Mouse (Mus musculus) kidney, postnatal 36 days (tissue): ENCODE data around the gene Myt1l.
A peak's percentile ranks its signal among the peaks of the same experiment; 100 is the strongest.

Source experiments
- DNase-seq, 2 experiments: peaks; one replicate each; pipeline ENCODE4 v3.0.0; 2021 to 2022; ENCODE audit warnings: mixed read lengths in 2 of 2

Gene Myt1l

DNA sequence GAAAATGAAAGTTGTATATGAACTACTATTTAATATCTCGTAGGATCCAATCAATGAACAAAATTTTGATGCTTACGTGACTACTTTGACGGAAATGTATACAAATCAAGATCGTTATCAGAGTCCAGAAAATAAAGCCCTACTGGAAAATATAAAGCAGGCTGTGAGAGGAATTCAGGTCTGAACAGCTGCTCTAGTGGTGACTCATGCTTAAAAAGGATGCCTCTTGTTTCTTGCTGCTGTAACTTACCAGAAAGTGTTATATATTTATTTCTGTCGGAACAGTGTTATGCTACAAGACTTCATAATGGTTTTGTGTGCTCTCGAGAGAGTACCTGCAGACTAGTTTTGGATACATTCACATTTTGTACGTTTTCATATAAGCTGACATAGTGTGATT is 392.1 kb downstream of the Myt1l start:
- no peak for DNase-seq

DNA sequence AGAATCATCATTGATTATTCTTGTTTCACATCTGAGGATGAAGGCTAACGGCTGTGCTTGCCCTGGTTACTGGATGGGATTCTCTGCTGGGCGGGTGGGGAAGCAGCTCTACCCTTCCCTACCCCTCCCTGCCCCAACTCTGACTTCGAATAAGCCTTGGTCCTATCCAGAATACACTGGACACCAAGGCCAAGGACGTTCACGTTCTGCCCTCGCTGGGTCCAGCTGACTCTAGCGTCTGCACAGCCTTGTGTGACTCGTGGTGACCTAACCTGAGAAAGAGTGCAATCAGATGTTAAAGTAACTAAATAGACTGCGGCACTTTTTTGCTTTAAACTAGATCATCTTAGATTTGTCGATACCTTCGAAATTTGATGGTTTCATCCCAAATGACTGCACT is 393.3 kb downstream of the Myt1l start:
- no peak for DNase-seq

DNA sequence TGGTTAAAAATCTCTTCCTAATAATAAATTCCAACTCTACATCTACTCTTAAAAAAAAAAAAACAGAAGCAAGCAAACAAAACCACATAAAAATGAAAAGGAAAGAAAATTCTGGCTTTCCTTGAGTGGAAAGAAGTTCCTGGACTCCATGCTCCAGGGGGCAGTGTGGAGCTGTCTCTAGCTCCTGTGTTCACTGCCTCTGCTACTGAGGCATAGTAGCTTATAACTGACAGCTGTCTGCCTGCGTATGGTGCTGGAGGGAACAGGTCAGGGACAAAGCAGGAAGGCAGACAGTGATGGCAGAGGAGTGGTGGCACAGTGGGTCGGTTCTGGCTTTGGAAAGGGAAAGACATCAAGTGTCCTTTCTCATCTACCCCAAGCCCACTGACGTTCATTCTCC is 398.7 kb downstream of the Myt1l start:
- DNase-seq: peak; percentile 59 to 91

DNA sequence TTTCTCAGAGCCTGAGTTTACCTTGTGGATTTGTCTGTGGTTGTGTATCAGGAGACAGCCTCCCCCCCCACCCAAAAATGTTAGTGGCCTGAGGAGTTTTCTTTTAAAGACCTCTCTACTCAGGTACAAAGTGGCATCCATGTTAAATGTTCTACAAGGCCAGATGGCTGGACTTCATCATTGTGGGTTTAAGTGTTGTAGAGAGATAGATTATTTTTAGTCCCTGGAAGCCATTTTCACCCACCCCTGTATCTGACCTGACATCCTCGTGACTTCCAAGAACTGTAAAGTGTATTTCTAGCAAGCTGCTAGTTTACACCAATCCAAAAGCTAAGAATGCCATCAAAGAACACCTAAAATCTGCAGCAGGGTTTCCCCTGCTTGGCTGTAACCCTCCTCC is 402.4 kb downstream of the Myt1l start:
- DNase-seq: no peak

DNA sequence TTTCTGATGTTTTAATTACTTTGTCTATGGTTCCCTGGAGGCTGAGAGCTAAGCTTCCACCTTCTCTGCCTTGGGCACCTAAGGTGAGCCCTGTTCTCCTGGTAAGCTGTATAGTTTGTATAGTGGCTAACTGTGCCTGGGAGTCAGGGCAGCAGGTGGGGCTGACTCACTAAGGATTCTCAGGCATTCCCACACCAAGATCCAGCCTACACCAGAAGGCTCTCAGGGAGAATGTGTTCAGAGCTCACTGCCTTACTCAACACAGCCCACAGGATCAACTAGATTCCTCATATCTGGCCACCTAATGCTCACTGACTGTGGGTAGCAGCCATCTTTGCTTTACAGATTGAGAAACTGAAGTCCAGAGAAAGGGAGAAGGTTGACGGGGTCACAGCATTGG is 404.8 kb downstream of the Myt1l start:
- DNase-seq: no peak

- no peak for DNase-seq
These were observed 405.3 kb downstream of the Myt1l start for GRCm38 (mm10) chr12:29933501-29933900.

GRCm38 (mm10) chr12:29934120-29934581 is 406.0 kb downstream of the Myt1l start:
- DNase-seq: no peak

- DNase-seq: no peak
These were observed 409.1 kb downstream of the Myt1l start, which contains the start of gene Pxdn for GRCm38 (mm10) chr12:29937308-29937707. Gene Pxdn, plus strand, starts transcription at chr12:29937608.

GRCm38 (mm10) chr12:29937851-29938375 is 409.7 kb downstream of the Myt1l start:
- peak; percentile 40 to 82 for DNase-seq

DNA sequence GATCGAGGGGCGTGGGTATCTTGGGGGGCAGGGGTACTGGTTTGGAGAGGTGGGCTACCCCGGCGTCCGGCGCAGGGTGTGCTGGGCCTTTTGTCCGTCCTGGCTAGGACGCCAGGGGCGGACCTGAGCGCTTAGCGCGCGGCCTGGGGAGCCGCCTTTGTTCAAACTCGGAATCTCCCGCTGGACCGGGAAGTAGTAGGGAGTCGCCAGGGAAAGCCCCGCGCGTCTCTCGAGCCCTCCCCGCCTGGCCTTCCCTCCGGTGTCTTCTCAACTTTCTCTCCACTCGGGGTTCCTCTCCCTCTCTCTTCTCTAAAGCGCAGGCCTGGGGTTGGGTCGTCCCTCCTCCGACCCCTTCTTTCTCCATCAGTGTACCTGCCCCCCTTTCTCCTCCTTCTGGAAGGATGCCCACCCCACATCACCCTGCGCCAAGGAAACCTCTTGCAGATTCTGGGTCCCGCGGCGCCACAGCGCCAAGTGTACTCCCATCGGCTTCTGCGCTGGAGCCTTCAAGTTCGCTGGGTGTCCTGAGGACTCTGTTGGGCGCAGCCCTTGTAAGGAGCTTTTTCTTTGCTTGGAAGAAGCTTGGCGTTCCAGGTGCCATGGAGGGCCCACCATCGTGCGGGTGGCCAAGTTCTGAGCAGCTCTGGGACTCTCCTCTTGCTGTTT is 410.3 kb downstream of the Myt1l start:
- peak; percentile 65 to 76 for DNase-seq

DNA sequence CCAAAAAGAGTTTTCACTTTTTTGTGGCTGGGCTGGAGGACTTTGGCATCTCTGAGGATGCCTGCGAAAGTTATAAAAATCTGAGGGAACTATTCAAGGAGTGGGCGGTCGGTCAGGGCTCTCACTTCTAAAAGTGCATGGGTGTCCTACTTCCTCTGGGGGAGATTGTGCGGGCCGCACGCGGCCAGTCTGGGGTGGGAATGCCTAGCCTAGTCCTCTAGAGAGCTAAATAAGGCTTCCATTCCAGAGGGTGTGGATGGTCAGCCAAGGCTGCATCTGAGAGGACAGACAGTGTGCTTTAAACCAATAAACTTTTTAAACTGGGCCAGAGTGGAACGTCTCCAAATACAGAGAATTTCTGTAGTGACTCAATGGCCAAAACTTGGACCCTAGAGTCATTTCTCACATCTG is 411.1 kb downstream of the Myt1l start:
- no peak for DNase-seq

GRCm38 (mm10) chr12:29942435-29942834 is 414.3 kb downstream of the Myt1l start:
- no peak for DNase-seq

DNA sequence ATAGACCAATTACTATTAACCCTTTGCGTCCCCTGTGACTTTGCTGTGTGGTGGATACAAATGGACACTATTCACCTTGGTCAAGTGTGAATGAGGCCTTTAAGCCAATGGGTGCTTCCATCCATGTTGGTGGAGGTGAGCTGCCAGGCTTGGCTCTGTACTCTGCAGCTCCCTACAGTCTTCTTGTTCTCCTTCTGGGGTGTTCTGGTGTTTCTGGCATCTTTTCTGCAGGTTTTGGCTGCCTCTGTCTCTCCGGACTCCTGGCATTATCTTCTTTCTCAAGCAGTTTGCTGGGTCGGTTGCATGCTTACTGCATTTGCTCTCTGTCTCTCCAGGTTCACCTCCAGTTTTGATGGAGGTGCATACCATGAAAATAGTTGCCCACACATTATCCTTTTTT is 416.5 kb downstream of the Myt1l start:
- DNase-seq: no peak

DNA sequence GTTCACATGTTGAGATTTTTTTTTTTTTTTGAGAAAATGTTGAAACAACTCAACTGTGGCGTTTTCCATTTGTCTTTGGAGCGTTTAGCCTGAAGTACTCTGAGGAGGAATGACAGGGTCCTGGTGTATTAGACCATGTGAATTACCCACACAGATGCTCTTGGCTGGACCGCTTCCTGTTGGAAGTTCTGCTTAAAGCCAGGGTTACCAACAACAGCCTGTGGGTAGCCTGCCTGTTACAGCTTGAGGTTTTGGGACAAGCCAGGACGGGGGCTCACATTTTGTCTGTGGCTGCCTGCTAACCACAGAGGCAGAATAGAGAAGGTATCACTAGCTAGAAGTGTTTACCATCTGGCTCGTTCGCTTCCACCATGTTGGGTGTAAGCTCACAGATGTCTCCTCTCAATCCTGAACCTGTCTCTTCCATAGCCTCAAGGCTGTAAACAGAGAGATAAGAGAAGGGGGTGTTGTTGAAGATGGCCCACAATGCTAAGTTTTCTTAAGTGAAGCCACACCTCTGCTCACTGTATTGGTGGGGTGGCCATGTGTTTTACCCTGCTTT is 417.1 kb downstream of the Myt1l start:
- no peak for DNase-seq

DNA sequence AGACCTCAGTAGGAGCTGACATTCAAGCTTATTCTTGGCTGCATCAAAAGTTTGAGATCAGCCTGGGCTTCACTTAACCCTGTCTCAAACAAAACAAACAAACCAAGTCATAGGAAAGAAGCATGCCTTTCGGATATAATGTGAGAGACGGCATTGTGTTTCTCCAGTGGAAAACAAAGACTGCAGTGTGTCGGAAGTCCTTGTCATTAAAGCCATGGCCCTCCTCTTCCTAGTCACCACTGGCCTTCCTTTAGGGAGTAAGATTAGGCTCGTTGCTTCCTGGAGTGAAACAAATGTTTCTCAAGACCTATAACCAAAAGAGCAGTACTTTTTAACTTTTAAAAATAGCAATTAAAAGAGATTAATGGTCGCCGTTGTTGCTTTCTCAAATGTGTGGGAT is 422.9 kb downstream of the Myt1l start:
- DNase-seq: peak in 1 of 2 experiments; percentile 45

- DNase-seq: no peak
These were observed 423.3 kb downstream of the Myt1l start for GRCm38 (mm10) chr12:29951485-29951884.

GRCm38 (mm10) chr12:29952102-29952501 is 423.9 kb downstream of the Myt1l start:
- peak; percentile 90 for DNase-seq

DNA sequence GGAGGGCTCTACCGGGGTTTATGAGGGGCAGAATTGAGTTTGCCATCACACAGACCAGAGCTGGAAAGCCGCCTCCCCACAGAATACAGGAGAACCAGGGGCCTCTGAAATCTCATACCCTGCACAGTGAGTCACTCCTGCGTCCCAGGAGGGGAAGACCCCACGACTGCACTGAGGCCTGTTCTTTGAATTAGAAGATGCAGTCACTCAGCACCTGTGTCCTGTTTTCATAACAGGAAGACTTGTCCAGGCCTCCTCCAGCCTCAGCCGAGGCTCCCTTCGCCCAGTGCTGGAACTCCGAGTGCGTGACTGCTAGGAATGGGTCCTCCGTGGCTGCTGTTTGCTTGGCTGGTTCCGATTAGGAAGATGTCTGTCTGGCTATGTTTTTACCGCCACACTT is 425.8 kb downstream of the Myt1l start:
- DNase-seq: no peak

DNA sequence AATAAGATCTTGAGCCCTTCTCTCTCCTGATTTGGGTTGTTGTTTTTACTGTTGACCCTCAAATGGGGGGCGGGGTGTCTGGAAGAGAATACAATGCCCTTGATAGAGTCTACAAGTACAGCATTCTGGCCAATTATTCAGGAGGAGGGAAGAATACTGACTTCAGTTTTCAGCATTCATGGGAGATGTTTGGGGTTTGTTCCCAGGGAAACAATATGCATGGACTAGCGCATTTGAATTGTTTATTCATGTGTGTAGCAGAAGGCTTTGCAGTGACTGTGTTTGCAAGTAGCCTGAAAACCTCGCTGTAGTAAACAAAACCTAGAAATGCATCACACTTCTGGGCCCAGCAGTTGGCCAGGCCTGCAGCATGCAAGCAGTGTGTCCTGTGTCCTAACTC is 426.3 kb downstream of the Myt1l start:
- DNase-seq: no peak

DNA sequence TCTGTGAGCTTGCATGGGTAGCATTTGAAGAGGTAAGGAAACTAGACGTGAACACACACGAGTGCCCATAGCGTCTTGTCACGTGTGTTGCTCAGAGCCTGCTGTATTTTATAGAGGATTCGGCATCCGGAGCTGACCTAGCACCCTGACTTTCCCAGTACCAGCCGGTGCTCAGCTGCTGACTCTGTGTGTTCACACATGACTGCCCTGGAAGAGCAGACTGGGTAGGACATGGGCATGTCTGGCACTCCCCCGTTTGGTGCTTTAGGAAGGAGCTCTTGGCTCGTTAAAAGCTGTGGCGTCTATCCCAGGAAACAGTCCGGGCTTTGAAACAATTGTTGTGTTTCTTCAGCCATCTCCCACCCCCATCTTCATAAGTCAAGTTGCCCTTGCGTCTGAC is 428.8 kb downstream of the Myt1l start:
- peak; percentile 78 to 84 for DNase-seq

DNA sequence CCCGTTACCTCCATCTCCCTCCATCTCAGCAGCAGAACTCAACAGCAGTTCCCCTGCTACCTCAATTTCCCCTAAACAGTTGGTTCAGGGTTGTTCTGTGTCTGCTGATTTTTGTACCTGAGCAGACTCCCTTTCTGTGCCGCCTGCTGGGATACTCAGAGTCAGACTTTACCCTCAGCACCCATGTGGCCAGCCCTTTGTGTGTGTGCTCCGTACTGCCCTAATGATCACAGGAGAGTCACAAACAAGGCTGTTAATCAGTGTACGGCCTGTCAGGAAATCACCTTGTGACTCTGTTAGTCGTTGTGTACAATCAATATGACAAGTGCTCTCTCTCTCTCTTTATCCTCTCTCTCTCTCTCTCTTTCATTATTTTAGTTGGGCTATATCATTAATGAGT is 430.5 kb downstream of the Myt1l start:
- peak; percentile 69 to 81 for DNase-seq

DNA sequence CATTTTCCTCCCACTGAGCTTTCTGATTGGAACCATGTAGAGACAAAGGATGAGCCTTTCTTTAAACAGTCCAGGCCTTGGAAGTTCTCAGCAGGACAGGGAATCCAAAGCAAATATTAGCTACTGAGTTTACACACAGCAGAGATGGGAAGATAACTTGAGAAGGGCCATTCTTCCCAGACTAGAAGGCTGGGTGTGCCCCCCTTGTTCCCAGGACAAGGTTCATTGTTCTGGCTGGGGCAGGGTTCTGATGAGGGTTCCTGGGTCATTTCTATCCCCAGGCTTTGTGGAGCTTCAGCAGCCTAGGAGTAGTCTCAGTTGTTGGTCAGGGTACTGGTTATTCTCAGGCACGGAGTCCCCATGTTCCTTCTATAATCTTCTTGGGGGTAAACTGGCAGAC is 432.9 kb downstream of the Myt1l start:
- peak in 1 of 2 experiments; percentile 48 for DNase-seq

GRCm38 (mm10) chr12:29965016-29965415 is 436.8 kb downstream of the Myt1l start:
- DNase-seq: no peak

GRCm38 (mm10) chr12:29971795-29972464 is 443.7 kb downstream of the Myt1l start:
- no peak for DNase-seq
